Mouse (Mus musculus) liver, adult 2 months (tissue): ENCODE results near the gene Gm49396.

Source experiments
- CTCF ChIP-seq: fragments of 200-500 bp; IDR thresholded peaks from 2 replicates; pipeline ENCODE4 v1.5.1; 2011; ENCODE audit warnings: low read depth, low read length, control low read depth
- POLR2A ChIP-seq: fragments of 200-500 bp; IDR thresholded peaks from 2 replicates; pipeline ENCODE4 v1.6.1; 2011; ENCODE audit warnings: low read length, control low read depth; ENCODE audit not compliant: insufficient read depth; ENCODE audit errors: extremely low read depth

DNA sequence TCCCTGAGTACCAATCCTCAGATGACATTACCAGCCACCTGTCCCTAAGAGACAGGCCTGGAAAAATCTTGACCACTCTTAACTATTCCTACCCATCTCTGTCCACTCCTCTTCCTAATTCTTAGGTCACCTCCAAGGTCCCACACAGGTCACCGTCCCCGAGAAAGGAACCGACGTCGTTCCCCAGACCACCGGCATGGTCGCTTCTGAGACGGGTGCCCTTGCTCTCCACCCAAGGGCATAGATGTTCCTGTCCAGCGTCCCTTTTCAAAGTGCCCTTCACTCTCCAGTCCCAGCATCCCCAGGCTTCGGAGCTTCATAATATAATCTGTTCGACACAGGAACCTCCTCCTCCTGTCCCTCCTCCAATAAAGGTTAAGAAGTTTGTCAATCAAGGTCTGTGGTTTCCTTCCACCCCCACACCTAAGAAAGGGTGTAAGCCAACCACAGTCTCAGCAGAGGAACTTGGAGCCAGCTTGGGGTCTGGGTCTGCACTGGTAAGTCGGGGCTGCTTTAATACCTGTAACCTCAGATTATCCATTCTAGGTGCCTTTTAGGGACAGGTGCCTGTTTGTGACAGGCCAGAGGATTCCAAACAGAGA lies 1.9 kb downstream of the Gm49396 start, which contains the start of gene Igflr1:
- TF ChIP-seq CTCF = no peak
- no peak for TF ChIP-seq POLR2A
